Mouse (Mus musculus): ENCODE measurements around the gene Syt12.
A peak's percentile ranks its signal among the peaks of the same experiment; 100 is the strongest.

DNA sequence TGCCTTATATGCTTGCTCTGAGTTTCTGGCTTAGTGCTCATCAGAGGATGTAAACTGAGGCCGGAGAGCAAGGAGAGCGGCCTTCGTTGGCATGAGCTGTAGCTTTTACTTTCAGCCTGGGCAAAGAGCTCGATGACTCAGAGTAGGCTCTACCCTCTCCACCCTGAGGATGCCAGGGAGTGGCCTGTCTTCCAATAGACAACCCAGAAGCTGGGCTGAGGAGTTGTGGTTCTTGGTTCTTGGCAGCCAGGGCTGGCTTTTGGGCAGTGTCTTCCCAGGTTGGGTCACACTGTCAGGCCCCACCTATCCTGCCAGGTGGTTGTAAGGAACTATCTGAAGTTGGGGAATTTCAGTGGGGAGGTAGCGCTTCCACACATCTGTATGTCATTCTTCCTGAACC lies 57.5 kb downstream of the Syt12 start:
- peak; percentile 18; the same call in 1 of the 2 replicates for TF ChIP-seq POLR2A (IDR thresholded peaks at IDR 0.05; ENCODE audit: low read depth, low read length)
- TF ChIP-seq CTCF (IDR thresholded peaks at IDR 0.05; ENCODE audit: extremely low read depth, insufficient read length, insufficient replicate concordance, low read depth, low read length) = no peak

Data from small intestine, adult 2 months (tissue).